Comparison of ENCODE assay signal across 31 mouse cellular contexts in the genomic region with DNA sequence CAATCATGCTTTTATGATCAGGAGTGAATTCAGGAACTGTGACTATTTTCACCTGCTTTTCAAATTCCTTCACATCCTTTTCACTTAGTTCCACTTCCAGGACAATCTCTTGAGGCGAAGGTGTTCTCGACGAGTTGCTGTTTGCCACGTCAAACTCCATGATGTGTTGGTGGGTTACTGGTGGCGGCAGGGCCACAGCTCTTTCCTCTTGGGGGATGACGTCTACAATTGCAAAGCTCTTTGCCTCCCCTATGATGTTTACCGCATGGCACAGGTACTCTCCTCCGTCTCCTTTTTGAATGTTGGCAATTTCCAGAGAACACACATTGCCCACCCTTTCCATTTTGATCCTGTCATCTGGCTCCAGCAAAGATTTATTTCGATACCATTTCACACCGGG.
"Had no signal": no experiment of that assay in that cellular context is flagged by ENCODE, and none has a peak within 500 bp of the region (broad histone marks: within the 10 kb centered on the region; RNA-seq: fewer than 3 reads in every experiment).

No protein-coding gene starts in this region.

- DNase-seq: heart, postnatal 10 days; heart, postnatal 14 days; heart, postnatal 36 days; heart, postnatal 4 days; kidney, adult 11 months; kidney, adult 18-20 months; kidney, adult 2 months; kidney, adult 8-10 months; kidney, adult 9 months; kidney, postnatal 10 days; kidney, postnatal 14 days; kidney, postnatal 25 days; kidney, postnatal 36 days; kidney, postnatal 4 days; layer of hippocampus, adult 9-11 months; layer of hippocampus, postnatal 36 days had no signal

- H3K36me3 ChIP-seq: hindbrain, embryonic 10.5 days; hindbrain, embryonic 12.5 days; hindbrain, embryonic 13.5 days; hindbrain, embryonic 15.5 days; intestine, embryonic 15.5 days; kidney, embryonic 15.5 days had no signal

- H3K4me1 ChIP-seq: heart, embryonic 10.5 days; heart, embryonic 12.5 days; heart, embryonic 13.5 days; heart, embryonic 15.5 days; hindbrain, embryonic 10.5 days; hindbrain, embryonic 12.5 days; hindbrain, embryonic 13.5 days; hindbrain, embryonic 15.5 days; intestine, embryonic 15.5 days; kidney, embryonic 15.5 days had no signal

- H3K4me3 ChIP-seq: heart, embryonic 10.5 days; heart, embryonic 12.5 days; heart, embryonic 13.5 days; heart, embryonic 15.5 days; hindbrain, embryonic 10.5 days; hindbrain, embryonic 12.5 days; hindbrain, embryonic 13.5 days; hindbrain, embryonic 15.5 days; intestine, embryonic 15.5 days; kidney, embryonic 15.5 days; layer of hippocampus, adult 2 months had no signal

- H3K27ac ChIP-seq: heart, embryonic 10.5 days; heart, embryonic 13.5 days; heart, embryonic 15.5 days; hindbrain, embryonic 10.5 days; hindbrain, embryonic 12.5 days; hindbrain, embryonic 13.5 days; hindbrain, embryonic 14.5 days; hindbrain, embryonic 15.5 days; hindbrain, postnatal 0 days; intestine, embryonic 15.5 days; kidney, embryonic 15.5 days; kidney, postnatal 0 days; layer of hippocampus, adult 2 months had no signal

- H3K27me3 ChIP-seq: heart, embryonic 12.5 days; heart, embryonic 13.5 days; heart, embryonic 15.5 days; hindbrain, embryonic 12.5 days; hindbrain, embryonic 13.5 days; hindbrain, embryonic 15.5 days; intestine, embryonic 15.5 days; kidney, embryonic 15.5 days had no signal

- H3K9ac ChIP-seq: heart, embryonic 12.5 days; heart, embryonic 13.5 days; heart, embryonic 15.5 days; hindbrain, embryonic 12.5 days; hindbrain, embryonic 13.5 days; hindbrain, embryonic 14.5 days; hindbrain, embryonic 15.5 days; intestine, embryonic 15.5 days; kidney, embryonic 15.5 days had no signal

- H3K4me2 ChIP-seq: heart, embryonic 11.5 days; heart, embryonic 12.5 days; heart, embryonic 13.5 days; heart, embryonic 15.5 days; hindbrain, embryonic 12.5 days; hindbrain, embryonic 13.5 days; hindbrain, embryonic 14.5 days; hindbrain, embryonic 15.5 days; intestine, embryonic 15.5 days; kidney, embryonic 15.5 days had no signal
